Mouse (Mus musculus) kidney, postnatal 0 days (tissue): ENCODE data around the gene Gm597. TPM values are rescaled to one million over a fixed set of nuclear protein-coding genes. Genes with fewer than 3 reads are reported as not detected.

ENCODE experiments used
- ATAC-seq: fragments of 200-750 bp; cut with Nextera tagmentation; replicated peaks from 2 replicates; pipeline ENCODE4 v1.8.0; 2017; ENCODE audit warnings: low read depth, moderate number of reproducible peaks, moderate TSS enrichment, moderate library complexity; ENCODE audit not compliant: low FRiP score
- DNase-seq: peaks from one replicate; pipeline ENCODE4 v3.0.0-alpha.2; 2016; ENCODE audit warnings: low spot score
- H3K27ac ChIP-seq: fragments of 300-500 bp; sonication (generic); 2 replicates; pipeline ENCODE4 v1.5.1; 2014; ENCODE audit warnings: mild to moderate bottlenecking
- H3K27me3 ChIP-seq: fragments of 300-500 bp; sonication (generic); 2 replicates; pipeline ENCODE4 v1.6.1; 2014; ENCODE audit warnings: low read length, mixed read lengths; ENCODE audit not compliant: insufficient read depth
- H3K36me3 ChIP-seq: fragments of 300-500 bp; sonication (generic); 2 replicates; pipeline ENCODE4 v1.6.1; 2014; ENCODE audit warnings: low read length, mixed read lengths; ENCODE audit not compliant: insufficient read depth
- H3K4me1 ChIP-seq: fragments of 300-500 bp; sonication (generic); replicated peaks from 2 replicates; pipeline ENCODE4 v1.6.1; 2014; ENCODE audit warnings: antibody characterized with exemption, low read length, mixed read lengths; ENCODE audit not compliant: insufficient read depth
- H3K4me2 ChIP-seq: fragments of 300-500 bp; sonication (generic); 2 replicates; pipeline ENCODE4 v1.6.1; 2014; ENCODE audit warnings: mild to moderate bottlenecking, low read length, moderate library complexity, mixed read lengths
- H3K4me3 ChIP-seq: fragments of 300-500 bp; sonication (generic); replicated peaks from 2 replicates; pipeline ENCODE4 v1.5.1; 2014; ENCODE audit warnings: low read depth, low read length
- H3K9ac ChIP-seq: fragments of 300-500 bp; sonication (generic); 2 replicates; pipeline ENCODE4 v1.6.1; 2014; ENCODE audit warnings: low read depth, low read length
- H3K9me3 ChIP-seq: fragments of 300-500 bp; sonication (generic); replicated peaks from 2 replicates; pipeline ENCODE4 v1.6.1; 2016; ENCODE audit warnings: low read length, inconsistent platforms, mixed read lengths
- CTCF ChIP-seq: IDR thresholded peaks from 2 replicates; pipeline ENCODE4 v1.5.1; 2016; ENCODE audit warnings: antibody characterized with exemption, low read depth, mild to moderate bottlenecking, moderate library complexity
- WGBS: fragments of 180-500 bp; shearing (Covaris S2); extraction: QIAGEN DNeasy Blood & Tissue Kit; methylation state at CpG from one replicate; pipeline ENCODE4 v1.1.7; 2014; 5-methylcytosine and 5-hydroxymethylcytosine counted together
- polyA plus RNA-seq: library from polyadenylated mRNA; unstranded; fragments of >200 nt; fragmentation: Nextera tagmentation; extraction: Ambion mirVana; gene quantifications from 2 replicates; pipeline ENCODE4 v1.2.1, GENCODE M21; 2015

Gm597 gene
- polyA plus RNA-seq = not detected in 2 replicates

GRCm38 (mm10) chr1:28780152-28780551 lies at the start of gene Gm597:
Gm597 (minus strand) TSS chr1:28780252.
- ATAC-seq (no peak), DNase-seq (no peak)
- H3K4me3 ChIP-seq = no peak within 1 kb of the TSS

GRCm38 (mm10) chr1:28807689-28808088 lies 27.6 kb upstream of the Gm597 start:
- TF ChIP-seq CTCF = no peak
- no peak for ATAC-seq
- H3K4me2 ChIP-seq = no peak overlapping the region

More at GRCm38 (mm10) chr1:28780152-28780551, at the start of gene Gm597:
- Histone ChIP-seq H3K27ac (no peak within 1 kb of the TSS), H3K27me3 (no peaks in the 10 kb centered on the region), H3K9me3 (no peaks in the 10 kb centered on the region), H3K4me1 (no peaks in the 10 kb centered on the region), H3K4me2 (no peak within 1 kb of the TSS), H3K36me3 (no peaks in the 10 kb centered on the region), H3K9ac (no peak within 1 kb of the TSS)
- TF ChIP-seq CTCF = no peak

GRCm38 (mm10) chr1:28806618-28807017 lies 26.6 kb upstream of the Gm597 start:
- no peaks in the 10 kb centered on the region for H3K9me3 ChIP-seq
- no peak for ATAC-seq
- no peak overlapping the region for H3K9ac ChIP-seq
- H3K4me3 ChIP-seq = no peak overlapping the region
- no peaks in the 10 kb centered on the region for H3K27me3 ChIP-seq
- H3K36me3 ChIP-seq = no peaks in the 10 kb centered on the region
- no peak for DNase-seq
- no peak for TF ChIP-seq CTCF
- no peak overlapping the region for H3K27ac ChIP-seq
- no peak overlapping the region for H3K4me2 ChIP-seq
- H3K4me1 ChIP-seq = no peaks in the 10 kb centered on the region

More at GRCm38 (mm10) chr1:28807689-28808088, 27.6 kb upstream of the Gm597 start:
- Histone ChIP-seq H3K27ac (no peak overlapping the region), H3K27me3 (no peaks in the 10 kb centered on the region), H3K9me3 (no peaks in the 10 kb centered on the region), H3K4me3 (no peak overlapping the region), H3K36me3 (no peaks in the 10 kb centered on the region), H3K4me1 (no peaks in the 10 kb centered on the region), H3K9ac (no peak overlapping the region)
- no peak for DNase-seq
- 94% methylated on average over 1 of the region's 1 CpGs for WGBS

- H3K27ac ChIP-seq = no peak overlapping the region
- H3K9ac ChIP-seq = no peak overlapping the region
- H3K4me1 ChIP-seq = no peaks in the 10 kb centered on the region
- ATAC-seq = no peak
- H3K36me3 ChIP-seq = no peaks in the 10 kb centered on the region
- H3K4me3 ChIP-seq = no peak overlapping the region
- 89% methylated on average over 14 of the region's 14 CpGs for WGBS
- DNase-seq = no peak
- H3K4me2 ChIP-seq = no peak overlapping the region
- no peaks in the 10 kb centered on the region for H3K9me3 ChIP-seq
- no peak for TF ChIP-seq CTCF
- no peaks in the 10 kb centered on the region for H3K27me3 ChIP-seq
These were observed 20.8 kb upstream of the Gm597 start for GRCm38 (mm10) chr1:28800881-28801280.
